Mouse (Mus musculus): ENCODE data around the gene Kntc1. TPM values are rescaled to one million over a fixed set of nuclear protein-coding genes. Genes with fewer than 3 reads are reported as not detected.
"Not testable (repeated sequence)": the region's sequence is repeated elsewhere in the genome, so short reads cannot be mapped to it uniquely, and the experiment has no call there.

Gene Kntc1
- polyA plus RNA-seq, 1 experiment from 2014 or later = 7.4 TPM

GRCm38 (mm10) chr5:123748339-123749064 lies 1.0 kb upstream of the Kntc1 start:
- peak; percentile 6 for ATAC-seq (ENCODE audit: low FRiP score)
- Histone ChIP-seq H3K27me3 (no peaks in the 10 kb centered on the region), H3K9me3 (no peaks in the 10 kb centered on the region), H3K36me3 (peaks cover 14% of the 10 kb centered on the region), H3K4me2 (peak overlapping the region; percentile 70), H3K4me3 (peak overlapping the region; percentile 72), H3K4me1 (replicated peaks) (peaks cover 38% of the 10 kb centered on the region), H3K27ac (peak overlapping the region; percentile 99), H3K9ac (peak overlapping the region; percentile 84)
- under 1% methylated on average over 18 of the region's 18 CpGs for WGBS

- no peak overlapping the region for H3K4me2 ChIP-seq
- ATAC-seq (ENCODE audit: low FRiP score) = no peak
Measured at GRCm38 (mm10) chr5:123765506-123765905, 16.0 kb downstream of the Kntc1 start.

GRCm38 (mm10) chr5:123766455-123766854 lies 16.9 kb downstream of the Kntc1 start:
- H3K27me3 ChIP-seq; H3K9ac ChIP-seq; H3K27ac ChIP-seq; H3K4me1 ChIP-seq (replicated peaks); H3K4me3 ChIP-seq; H3K4me2 ChIP-seq; H3K9me3 ChIP-seq; ATAC-seq (ENCODE audit: low FRiP score); H3K36me3 ChIP-seq: not testable (repeated sequence)
- 93% methylated on average over 11 of the region's 11 CpGs for WGBS

More at GRCm38 (mm10) chr5:123765506-123765905, 16.0 kb downstream of the Kntc1 start:
- Histone ChIP-seq H3K4me1 (replicated peaks) (no peaks in the 10 kb centered on the region), H3K9me3 (no peaks in the 10 kb centered on the region), H3K9ac (no peak overlapping the region), H3K27me3 (no peaks in the 10 kb centered on the region), H3K36me3 (0 out of 2 replicates have a peak, but pooled peaks cover 2% of the 10 kb centered on the region), H3K27ac (no peak overlapping the region), H3K4me3 (no peak overlapping the region)
- 96% methylated on average over 11 of the region's 11 CpGs for WGBS

GRCm38 (mm10) chr5:123773441-123773840 lies 23.9 kb downstream of the Kntc1 start:
- ATAC-seq (ENCODE audit: low FRiP score) = no peak
- peaks cover 8% of the 10 kb centered on the region; the same call in 1 of the 2 replicates for H3K36me3 ChIP-seq
- H3K27me3 ChIP-seq = no peaks in the 10 kb centered on the region
- 96% methylated on average over 9 of the region's 9 CpGs for WGBS
- no peaks in the 10 kb centered on the region for H3K9me3 ChIP-seq
- H3K4me2 ChIP-seq = no peak overlapping the region
- H3K27ac ChIP-seq = no peak overlapping the region
- no peak overlapping the region for H3K4me3 ChIP-seq
- H3K9ac ChIP-seq = no peak overlapping the region
- H3K4me1 ChIP-seq (replicated peaks) = no peaks in the 10 kb centered on the region

- Histone ChIP-seq H3K36me3 (peaks cover 17% of the 10 kb centered on the region; the same call in 1 of the 2 replicates), H3K4me1 (replicated peaks) (no peaks in the 10 kb centered on the region), H3K9ac (no peak overlapping the region), H3K27me3 (no peaks in the 10 kb centered on the region), H3K9me3 (no peaks in the 10 kb centered on the region), H3K27ac (no peak overlapping the region), H3K4me3 (no peak overlapping the region), H3K4me2 (no peak overlapping the region)
- no peak for ATAC-seq (ENCODE audit: low FRiP score)
- 94% methylated on average over 8 of the region's 8 CpGs for WGBS
Measured at GRCm38 (mm10) chr5:123780716-123781115, 31.2 kb downstream of the Kntc1 start.

- H3K4me3 ChIP-seq = no peak overlapping the region
- ATAC-seq (ENCODE audit: low FRiP score) = no peak
- H3K4me2 ChIP-seq = no peak overlapping the region
- no peaks in the 10 kb centered on the region for H3K9me3 ChIP-seq
- H3K4me1 ChIP-seq (replicated peaks) = no peaks in the 10 kb centered on the region
- WGBS = 95% methylated on average over 4 of the region's 4 CpGs
- H3K27ac ChIP-seq = no peak overlapping the region
- no peaks in the 10 kb centered on the region for H3K27me3 ChIP-seq
- no peak overlapping the region for H3K9ac ChIP-seq
- H3K36me3 ChIP-seq = peaks cover 23% of the 10 kb centered on the region
Measured at GRCm38 (mm10) chr5:123781864-123782263, 32.3 kb downstream of the Kntc1 start.

GRCm38 (mm10) chr5:123788976-123789375 lies 39.5 kb downstream of the Kntc1 start:
- no peak for ATAC-seq (ENCODE audit: low FRiP score)
- H3K27ac ChIP-seq = no peak overlapping the region

GRCm38 (mm10) chr5:123793081-123793480 lies 43.6 kb downstream of the Kntc1 start:
- Histone ChIP-seq H3K4me1 (replicated peaks) (no peaks in the 10 kb centered on the region), H3K27me3 (no peaks in the 10 kb centered on the region), H3K9ac (no peak overlapping the region), H3K4me3 (no peak overlapping the region), H3K4me2 (no peak overlapping the region), H3K9me3 (no peaks in the 10 kb centered on the region), H3K36me3 (peaks cover 15% of the 10 kb centered on the region), H3K27ac (no peak overlapping the region)
- ATAC-seq (ENCODE audit: low FRiP score) = no peak
- WGBS = 90% methylated on average over 2 of the region's 2 CpGs

More at GRCm38 (mm10) chr5:123788976-123789375, 39.5 kb downstream of the Kntc1 start:
- Histone ChIP-seq H3K9ac (no peak overlapping the region), H3K27me3 (no peaks in the 10 kb centered on the region), H3K36me3 (peaks cover 29% of the 10 kb centered on the region), H3K9me3 (no peaks in the 10 kb centered on the region), H3K4me1 (replicated peaks) (no peaks in the 10 kb centered on the region), H3K4me2 (no peak overlapping the region), H3K4me3 (no peak overlapping the region)
- 92% methylated on average over 7 of the region's 7 CpGs for WGBS

GRCm38 (mm10) chr5:123806334-123806733 lies 56.8 kb downstream of the Kntc1 start:
- Histone ChIP-seq H3K4me2 (no peak overlapping the region), H3K9ac (no peak overlapping the region), H3K9me3 (no peaks in the 10 kb centered on the region), H3K27ac (no peak overlapping the region), H3K4me3 (no peak overlapping the region), H3K4me1 (replicated peaks) (no peaks in the 10 kb centered on the region), H3K36me3 (peaks cover 12% of the 10 kb centered on the region), H3K27me3 (no peaks in the 10 kb centered on the region)
- WGBS = 91% methylated on average over 11 of the region's 11 CpGs
- ATAC-seq (ENCODE audit: low FRiP score) = no peak

GRCm38 (mm10) chr5:123808541-123808940 lies 59.0 kb downstream of the Kntc1 start:
- Histone ChIP-seq H3K4me2 (no peak overlapping the region), H3K36me3 (no peaks in the 10 kb centered on the region), H3K9ac (no peak overlapping the region), H3K27me3 (no peaks in the 10 kb centered on the region), H3K4me1 (replicated peaks) (no peaks in the 10 kb centered on the region), H3K9me3 (no peaks in the 10 kb centered on the region), H3K27ac (no peak overlapping the region), H3K4me3 (no peak overlapping the region)
- WGBS = 91% methylated on average over 5 of the region's 5 CpGs
- no peak for ATAC-seq (ENCODE audit: low FRiP score)

- Histone ChIP-seq H3K4me1 (replicated peaks) (no peaks in the 10 kb centered on the region), H3K9ac (no peak overlapping the region), H3K27me3 (no peaks in the 10 kb centered on the region), H3K4me3 (no peak overlapping the region), H3K9me3 (no peaks in the 10 kb centered on the region), H3K36me3 (no peaks in the 10 kb centered on the region), H3K27ac (no peak overlapping the region), H3K4me2 (no peak overlapping the region)
- no peak for ATAC-seq (ENCODE audit: low FRiP score)
- WGBS = 87% methylated on average over 13 of the region's 13 CpGs
Measured at GRCm38 (mm10) chr5:123809156-123809555, 59.6 kb downstream of the Kntc1 start.

GRCm38 (mm10) chr5:123816891-123817290 lies 67.4 kb downstream of the Kntc1 start:
- Histone ChIP-seq H3K4me2 (no peak overlapping the region), H3K9me3 (no peaks in the 10 kb centered on the region), H3K9ac (no peak overlapping the region), H3K27me3 (no peaks in the 10 kb centered on the region), H3K27ac (no peak overlapping the region), H3K36me3 (no peaks in the 10 kb centered on the region), H3K4me1 (replicated peaks) (no peaks in the 10 kb centered on the region), H3K4me3 (no peak overlapping the region)
- ATAC-seq (ENCODE audit: low FRiP score) = no peak
- 94% methylated on average over 7 of the region's 7 CpGs for WGBS

GRCm38 (mm10) chr5:123818941-123819577 lies 69.5 kb downstream of the Kntc1 start:
- Histone ChIP-seq H3K9ac (no peak overlapping the region), H3K9me3 (no peaks in the 10 kb centered on the region), H3K36me3 (no peaks in the 10 kb centered on the region), H3K4me2 (no peak overlapping the region), H3K27me3 (no peaks in the 10 kb centered on the region), H3K27ac (no peak overlapping the region), H3K4me1 (replicated peaks) (0 out of 2 replicates have a peak, but pooled peaks cover 9% of the 10 kb centered on the region), H3K4me3 (no peak overlapping the region)
- WGBS = 93% methylated on average over 19 of the region's 19 CpGs
- no peak for ATAC-seq (ENCODE audit: low FRiP score)

Data from hindbrain, embryonic 13.5 days (tissue).